Mouse (Mus musculus): ENCODE measurements around the gene Med12. TPM values are rescaled to one million over a fixed set of nuclear protein-coding genes. Genes with fewer than 3 reads are reported as not detected.

Gene Med12
- total RNA-seq (2021), result 10 to 100 TPM; 15.0 to 19.7 TPM
- long read RNA-seq, experiment 1, partial matches to known transcripts, result 3 of 6 reads
- long read RNA-seq, experiment 1, other reads (novel, unspliced or antisense), result 3 of 6 reads
- long read RNA-seq, experiment 2, partial matches to known transcripts, result 2 of 5 reads
- long read RNA-seq, experiment 2, other reads (novel, unspliced or antisense), result 3 of 5 reads

DNA sequence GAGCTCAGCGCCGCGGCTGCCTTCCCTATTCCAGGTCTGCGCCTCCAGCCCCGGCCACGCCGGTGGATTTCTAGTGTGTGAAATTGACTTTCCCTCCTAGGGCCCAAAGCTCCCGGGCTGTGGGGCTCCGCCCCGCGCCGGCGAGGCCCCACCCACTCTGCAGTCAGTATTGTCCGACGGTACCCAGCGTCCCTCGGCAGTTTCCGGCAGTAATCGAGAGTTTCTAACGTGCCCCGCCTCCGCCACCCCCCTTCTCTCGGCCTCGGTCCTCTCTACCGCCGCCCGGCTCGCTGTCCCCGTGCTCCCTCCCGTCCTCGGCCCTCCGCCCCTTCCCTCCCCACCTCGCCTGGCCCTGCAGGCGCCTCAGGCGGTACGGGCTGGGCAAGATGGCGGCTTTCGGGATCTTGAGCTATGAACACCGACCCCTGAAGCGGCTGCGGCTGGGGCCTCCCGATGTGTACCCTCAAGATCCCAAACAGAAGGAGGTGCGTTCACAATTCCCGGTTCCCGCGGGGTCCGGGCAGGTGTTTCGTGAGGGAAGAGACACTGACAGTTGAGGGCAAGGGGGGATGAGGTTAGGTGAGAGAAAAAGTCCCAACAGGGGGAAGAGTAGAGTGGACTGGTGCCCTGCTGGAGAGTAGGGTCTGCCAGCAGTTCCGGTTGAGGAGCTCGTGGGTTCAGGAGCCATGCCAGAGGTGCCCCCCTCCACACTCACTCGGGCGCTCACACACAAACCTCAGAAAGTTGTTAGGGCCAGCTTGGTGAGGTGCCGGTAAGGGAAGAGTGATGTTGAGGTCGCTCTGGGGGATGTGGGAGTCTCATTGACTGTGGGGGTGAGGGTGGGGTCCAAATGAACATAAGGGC, at the start of gene Med12:
TSS of gene Med12 (plus strand) at position 156 of the 864 bp plus-strand sequence.
- intact Hi-C loops (cut with DNase I; ENCODE audit: low total_unique reads), result no loop called here
- peak; percentile 93 for DNase-seq

DNA sequence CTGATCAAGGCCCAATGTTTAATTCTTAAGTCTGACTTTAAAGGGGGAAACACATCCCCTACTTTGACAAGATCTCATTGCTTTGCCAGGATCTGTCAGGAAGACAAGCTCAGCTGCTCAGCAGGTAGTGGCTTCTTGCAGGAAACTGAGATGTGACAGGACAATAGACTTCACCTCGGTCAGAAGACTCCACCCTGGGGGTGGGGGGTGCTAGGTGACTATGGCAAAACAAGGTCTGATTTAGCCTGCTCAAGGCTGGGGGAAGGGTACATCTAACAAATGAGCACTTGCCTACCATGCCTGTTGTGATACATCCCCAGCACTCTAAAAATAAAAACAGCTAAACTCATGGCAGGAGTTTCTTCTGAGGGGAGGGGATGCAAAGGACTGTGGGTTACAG, 28.8 kb upstream of the Med12 start:
- DNase-seq, result no peak
- intact Hi-C loops (cut with DNase I; ENCODE audit: low total_unique reads), result no loop called here

DNA sequence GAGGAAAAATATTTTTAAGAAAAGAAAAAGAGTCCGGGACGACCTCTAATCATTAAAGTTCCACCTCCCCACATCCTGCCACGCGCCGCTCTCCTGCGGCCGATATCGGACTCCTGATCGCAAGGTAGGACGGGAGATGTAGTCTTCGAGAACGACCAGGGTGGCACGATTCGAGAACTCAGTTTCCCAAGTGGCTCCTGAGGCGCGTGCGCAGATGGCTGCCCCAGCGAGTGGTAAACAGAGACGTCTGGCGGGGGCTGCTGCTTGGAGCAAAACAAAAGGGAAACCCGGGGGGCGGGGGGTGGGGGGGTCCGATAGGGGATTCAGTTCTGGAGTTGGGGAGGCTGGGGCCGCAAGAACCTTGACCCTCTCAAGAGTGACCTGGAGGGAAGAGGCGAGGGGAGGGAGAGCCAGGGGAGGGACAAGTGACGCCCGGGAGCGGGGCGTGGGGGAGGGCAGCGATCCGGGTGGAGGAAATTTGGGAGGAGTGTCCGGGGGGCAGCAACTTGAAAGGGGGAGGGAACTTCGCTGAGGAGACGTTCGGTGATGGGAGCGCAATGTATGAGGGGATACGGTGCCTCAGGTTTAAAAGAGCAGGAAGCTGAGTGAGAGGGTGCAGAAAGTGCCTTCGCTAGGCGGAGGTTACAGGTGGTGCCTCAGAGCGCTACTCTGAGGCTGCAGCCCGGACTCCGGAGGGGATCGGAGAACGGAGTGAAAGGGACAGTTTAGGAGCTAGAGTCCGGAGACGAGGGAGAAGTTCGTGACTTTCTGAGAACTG, 19.7 kb upstream of the Med12 start, which contains the start of gene Foxo4:
TSS of gene Foxo4 (plus strand) at position 577 of the 778 bp plus-strand sequence.
- intact Hi-C loops (cut with DNase I; ENCODE audit: low total_unique reads), result no loop called here
- peak; percentile 89 for DNase-seq

DNA sequence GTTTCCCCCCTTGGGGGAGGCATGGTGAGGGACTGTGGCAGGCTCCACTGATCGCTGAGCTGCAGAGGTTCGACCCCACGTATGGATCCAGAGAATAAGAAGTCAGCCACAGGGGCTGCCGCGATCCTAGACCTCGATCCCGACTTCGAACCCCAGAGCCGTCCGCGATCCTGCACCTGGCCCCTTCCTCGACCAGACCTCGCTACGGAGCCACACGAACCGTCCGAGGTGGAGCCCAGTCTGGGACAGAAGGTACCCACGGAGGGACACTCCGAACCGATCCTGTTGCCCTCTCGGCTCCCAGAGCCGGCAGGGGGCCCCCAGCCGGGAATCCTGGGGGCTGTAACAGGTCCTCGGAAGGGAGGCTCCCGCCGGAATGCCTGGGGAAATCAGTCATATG, 19.1 kb upstream of the Med12 start:
- DNase-seq, result peak; percentile 10
- intact Hi-C loops (cut with DNase I; ENCODE audit: low total_unique reads), result no loop called here

DNA sequence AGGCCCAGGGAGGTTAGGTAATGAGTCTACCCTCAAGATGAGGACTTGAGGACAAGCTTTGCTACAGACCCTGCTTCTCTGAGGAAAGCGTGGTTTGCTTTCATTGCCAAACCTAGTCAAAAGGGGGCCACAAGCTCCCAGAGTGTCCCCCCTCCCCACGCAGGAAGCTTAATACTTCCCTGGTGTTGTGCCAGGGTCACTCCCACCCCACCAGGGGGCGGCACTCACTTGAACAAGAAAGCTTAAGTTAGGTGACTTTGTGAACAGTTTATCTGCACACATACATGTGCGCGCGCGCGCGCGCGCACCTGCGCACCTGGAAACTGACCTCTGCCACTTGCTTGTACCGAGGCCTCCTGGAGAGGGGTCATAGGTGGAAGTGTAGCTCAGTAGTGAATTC, 17.2 kb upstream of the Med12 start:
- intact Hi-C loops (cut with DNase I; ENCODE audit: low total_unique reads), result no loop called here
- no peak for DNase-seq

DNA sequence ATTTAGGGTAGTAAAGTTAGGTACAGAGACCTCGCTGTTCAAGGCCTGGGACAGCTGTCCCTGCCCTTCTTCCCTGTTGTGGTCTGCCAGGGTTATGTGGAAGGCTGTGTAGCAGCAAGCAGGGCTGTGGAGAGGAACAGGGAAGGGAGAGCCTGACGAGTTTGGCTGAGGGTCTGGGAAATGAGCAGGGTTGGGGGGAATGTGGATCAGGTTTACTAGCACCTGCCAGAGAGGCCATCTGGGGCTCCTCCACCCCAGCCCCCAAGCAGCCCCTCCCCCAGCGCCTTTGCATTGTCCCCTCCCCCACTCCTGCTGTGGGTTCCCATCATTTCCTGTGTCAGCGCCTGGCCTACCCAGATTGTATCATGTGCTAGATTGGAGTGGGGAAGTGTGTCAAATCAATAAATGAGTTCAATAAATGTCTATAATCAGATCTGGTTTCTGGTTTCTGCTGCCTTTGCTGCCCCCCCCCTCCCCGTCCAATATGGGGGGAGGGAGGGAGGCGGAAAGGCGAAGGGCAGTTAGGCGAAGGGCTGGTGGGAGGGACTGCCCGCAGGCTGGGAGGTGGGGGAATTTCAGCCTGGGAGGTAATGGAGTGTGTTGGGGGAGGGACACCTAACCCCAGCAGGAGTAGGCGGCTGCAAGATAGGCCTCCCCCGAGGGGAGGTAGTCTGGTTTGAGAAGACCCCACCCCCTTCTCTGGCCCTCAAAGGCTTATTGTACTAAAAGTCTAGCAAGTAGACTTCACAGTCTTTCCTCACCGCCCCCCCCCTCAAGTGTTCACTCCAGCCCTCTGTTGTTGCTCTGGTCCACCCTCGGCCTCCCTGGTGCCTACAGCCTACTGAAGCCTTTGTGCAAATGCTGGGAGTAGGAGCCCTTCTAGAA, 13.1 kb upstream of the Med12 start:
- intact Hi-C loops (cut with DNase I; ENCODE audit: low total_unique reads), result no loop called here
- DNase-seq, result no peak

DNA sequence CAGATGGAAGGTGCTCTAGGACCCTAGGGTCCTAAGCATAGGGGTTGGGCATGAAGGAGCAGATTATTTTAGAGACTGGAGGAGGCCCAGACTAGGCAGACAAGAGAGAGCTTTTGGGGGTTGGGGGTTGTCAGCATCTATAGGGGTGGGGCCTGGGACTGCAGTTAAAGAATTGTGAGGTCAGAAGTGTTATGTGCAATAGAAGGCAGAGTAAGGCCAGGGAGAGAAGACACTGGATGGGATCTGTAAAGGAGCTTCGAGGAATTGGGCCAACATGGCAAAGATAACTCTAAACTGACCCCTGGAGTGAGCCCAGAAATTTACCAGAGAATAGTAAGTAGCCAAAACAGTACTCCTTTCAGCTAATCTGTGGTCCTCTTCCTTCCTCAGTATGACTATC, 9.9 kb upstream of the Med12 start, which contains the start of gene Gm614:
TSS of gene Gm614 (minus strand) at position 101 of the 400 bp plus-strand sequence.
- intact Hi-C loops (cut with DNase I; ENCODE audit: low total_unique reads), result no loop called here
- no peak for DNase-seq

DNA sequence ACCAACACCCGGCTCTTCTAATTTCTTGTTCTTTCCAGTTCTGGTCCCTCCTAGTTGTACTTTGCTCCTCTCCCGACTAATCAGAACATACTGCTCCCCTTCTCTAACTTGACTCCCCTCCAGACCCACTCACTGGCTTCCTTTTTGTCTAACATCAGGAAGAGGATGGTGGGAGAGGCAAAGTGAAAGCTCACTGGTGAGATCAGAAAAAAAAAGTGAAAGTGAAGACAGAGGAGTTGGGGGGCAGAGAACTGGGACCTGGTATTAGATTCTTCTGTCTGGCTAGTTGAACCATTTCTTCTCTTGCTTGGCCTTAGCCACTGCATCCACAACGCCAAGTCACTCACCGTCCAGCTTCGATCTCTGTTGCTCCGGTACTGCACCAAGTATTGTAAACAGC, 7.2 kb upstream of the Med12 start:
- intact Hi-C loops (cut with DNase I; ENCODE audit: low total_unique reads), result no loop called here
- no peak for DNase-seq

DNA sequence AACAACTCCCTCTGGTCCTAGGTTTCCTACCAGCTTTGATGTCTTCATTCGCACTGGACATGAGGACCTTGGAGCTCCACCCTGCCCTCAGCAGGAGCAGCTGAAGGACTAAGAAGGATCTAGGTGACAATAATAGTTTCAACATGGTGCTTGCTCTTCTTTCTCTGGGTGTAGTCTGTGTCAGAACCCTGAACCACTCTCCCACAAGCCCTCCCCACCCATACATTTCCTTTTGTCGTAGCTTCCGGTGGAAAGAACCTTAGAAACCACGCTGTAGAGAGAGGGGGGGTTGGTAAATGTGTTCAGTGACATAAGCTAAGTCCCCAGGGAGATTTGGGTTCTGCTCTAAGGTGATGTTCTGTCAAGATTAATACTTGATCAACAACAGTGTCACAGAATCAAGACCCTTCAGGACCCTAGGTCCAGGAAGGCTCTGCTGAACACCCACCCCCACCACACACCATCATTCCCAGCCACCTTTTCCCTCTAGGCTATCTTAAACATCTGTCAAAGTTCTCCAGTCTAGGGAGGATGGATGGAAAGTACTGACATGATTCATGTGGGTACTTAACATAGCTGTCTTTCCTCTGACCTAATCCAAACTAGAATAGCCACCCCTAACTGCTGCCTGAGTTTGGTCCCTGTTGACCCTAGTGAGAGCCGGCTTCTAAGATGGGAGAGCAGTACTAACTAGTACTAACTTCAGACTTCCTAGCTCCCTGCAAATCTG, 5.6 kb upstream of the Med12 start, which contains the start of gene Il2rg:
TSS of gene Il2rg (minus strand) at position 231 of the 730 bp plus-strand sequence.
- no peak for DNase-seq
- intact Hi-C loops (cut with DNase I; ENCODE audit: low total_unique reads), result no loop called here

DNA sequence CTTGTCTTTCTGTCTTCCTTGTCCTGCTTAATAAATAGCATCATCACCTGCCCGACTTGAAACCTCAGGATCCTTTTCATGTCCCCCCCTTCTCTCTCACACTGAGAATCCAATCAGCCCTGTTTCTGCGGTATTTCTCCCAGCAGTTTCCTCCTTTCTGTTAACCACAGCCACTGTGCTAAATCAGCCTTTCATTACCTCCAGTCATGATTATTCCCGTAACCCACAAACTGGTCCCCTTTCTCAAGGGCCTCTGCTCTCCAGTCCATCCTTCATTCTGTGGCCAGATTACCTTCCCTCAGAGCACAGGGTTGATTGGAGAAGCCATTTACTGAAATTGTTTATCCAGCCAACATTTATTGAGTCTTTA, 5.1 kb upstream of the Med12 start, which contains the start of gene Gm20489:
TSS of gene Gm20489 (minus strand) at position 269 of the 370 bp plus-strand sequence.
- intact Hi-C loops (cut with DNase I; ENCODE audit: low total_unique reads), result no loop called here
- no peak for DNase-seq

DNA sequence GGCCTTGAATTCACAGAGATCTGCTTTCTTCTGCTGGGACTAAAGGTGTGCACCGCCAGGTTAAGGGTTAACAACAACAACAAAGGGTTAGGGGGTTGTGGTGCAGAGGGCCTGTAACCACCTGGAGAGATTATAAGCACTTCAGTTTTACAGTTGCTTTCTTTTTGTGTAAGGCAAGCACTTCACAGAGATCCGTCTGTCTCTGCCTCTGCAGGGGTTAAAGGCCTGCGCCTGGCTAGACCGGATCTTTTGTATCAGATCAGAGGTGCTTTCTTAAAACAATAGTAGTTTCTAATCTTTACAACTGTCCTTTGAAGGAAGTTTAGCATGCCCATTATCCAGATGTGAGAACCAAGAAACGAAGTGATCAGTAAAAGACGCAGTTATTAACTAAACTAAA, 420 bp upstream of the Med12 start:
- intact Hi-C loops (cut with DNase I; ENCODE audit: low total_unique reads), result no loop called here
- DNase-seq, result no peak

DNA sequence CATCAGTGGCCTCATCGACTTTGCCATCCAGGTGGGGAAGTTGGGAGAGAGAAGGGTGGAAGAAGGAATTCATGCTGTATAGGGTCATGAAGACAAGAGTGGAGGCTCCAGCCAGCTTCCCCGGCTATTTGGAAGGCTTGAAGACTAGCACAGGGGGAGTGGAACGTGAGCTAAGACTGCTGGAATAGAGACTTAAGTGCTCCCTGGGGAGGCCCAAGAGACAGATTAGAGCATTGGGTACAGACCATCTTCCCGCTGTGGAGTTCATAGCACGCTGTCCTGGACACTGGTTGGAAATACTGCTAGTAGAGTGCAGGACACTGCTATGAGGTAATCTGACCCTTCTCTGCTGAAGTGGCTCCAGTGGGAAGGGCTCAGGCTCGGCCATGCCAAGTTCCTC, 9.0 kb downstream of the Med12 start:
- intact Hi-C loops (cut with DNase I; ENCODE audit: low total_unique reads), result no loop called here
- DNase-seq, result no peak

DNA sequence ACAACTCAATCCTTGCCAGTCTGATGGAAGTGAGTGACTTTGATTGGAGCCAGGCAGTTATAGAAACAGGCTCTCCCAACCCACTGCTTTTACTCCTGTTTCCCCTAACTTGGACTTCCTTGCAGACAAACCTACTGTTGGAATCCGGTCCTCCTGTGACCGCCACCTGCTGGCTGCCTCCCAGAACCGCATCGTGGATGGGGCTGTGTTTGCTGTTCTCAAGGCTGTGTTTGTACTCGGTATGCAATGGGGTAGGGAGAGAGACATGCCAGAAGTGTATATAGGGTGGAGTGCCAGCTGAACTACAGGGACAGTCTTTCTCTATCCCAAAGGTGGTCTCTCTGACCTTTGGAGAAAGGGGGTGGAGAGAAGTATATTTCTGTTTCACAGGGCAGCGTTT, 11.7 kb downstream of the Med12 start:
- DNase-seq, result peak; percentile 38
- intact Hi-C loops (cut with DNase I; ENCODE audit: low total_unique reads), result no loop called here

DNA sequence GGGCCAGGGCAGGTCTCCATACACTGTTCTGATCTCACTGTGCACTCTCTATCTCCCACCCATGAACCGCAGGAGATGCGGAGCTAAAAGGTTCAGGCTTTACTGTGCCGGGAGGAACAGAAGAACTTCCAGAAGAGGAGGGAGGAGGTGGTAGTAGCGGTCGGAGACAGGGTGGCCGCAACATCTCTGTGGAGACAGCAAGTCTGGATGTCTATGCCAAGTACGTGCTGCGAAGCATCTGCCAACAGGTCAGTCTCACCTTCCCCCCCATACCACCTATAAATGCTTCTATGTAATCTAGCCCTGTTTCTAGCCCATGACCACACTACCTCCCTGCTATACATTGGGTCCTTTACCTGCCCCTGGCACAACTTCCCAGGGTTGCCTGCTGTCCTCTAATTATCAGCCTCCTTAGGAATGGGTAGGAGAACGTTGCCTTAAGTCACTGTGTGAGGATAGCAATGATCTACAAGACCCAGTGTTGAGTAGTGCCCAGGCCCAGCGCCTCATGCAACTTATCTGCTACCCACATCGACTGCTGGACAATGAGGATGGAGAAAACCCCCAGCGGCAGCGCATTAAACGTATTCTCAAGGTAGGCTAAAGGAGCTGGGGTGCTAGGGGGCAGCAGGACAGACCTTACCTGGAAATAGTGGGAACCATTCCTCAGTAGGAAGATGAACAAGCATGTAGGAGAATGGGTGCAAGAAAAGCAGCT, 12.3 kb downstream of the Med12 start:
- intact Hi-C loops (cut with DNase I; ENCODE audit: low total_unique reads), result no loop called here
- DNase-seq, result no peak

DNA sequence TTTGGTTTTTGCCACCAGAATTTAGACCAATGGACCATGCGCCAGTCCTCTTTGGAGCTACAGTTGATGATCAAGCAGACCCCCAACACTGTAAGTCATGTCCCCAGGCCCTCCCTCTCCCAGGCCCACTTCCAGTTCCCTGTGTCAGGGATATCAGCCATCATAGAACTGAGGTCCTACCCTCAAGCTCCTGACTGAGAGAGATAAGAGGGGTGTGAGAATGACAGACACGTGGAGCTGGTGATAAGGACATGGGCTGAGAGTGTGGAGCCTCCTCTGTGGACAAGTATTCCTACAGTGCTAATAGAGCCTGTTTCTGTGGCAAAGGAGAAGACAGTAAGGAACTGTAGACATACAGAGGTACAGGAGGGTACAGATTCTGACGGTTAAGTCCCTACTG, 13.7 kb downstream of the Med12 start:
- intact Hi-C loops (cut with DNase I; ENCODE audit: low total_unique reads), result no loop called here
- no peak for DNase-seq

DNA sequence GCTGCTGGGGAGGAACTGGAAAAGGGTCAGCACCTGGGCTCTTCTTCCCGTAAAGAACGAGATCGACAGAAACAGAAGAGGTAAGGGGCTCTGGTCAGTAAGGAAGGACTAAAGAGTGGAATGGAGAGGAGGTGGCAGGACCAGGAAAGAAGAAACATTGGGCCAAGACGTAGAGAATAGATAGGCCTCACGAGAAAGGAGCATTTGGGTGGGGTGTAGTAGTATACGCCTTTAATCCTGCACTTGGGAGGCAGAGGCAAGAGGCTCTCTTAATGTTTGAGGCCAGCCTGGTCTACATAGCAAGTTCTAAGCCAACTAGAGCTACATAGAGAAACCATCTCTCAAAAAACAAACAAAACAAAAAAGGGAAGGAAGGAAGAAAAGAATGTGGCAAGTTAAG, 14.6 kb downstream of the Med12 start:
- DNase-seq, result no peak
- intact Hi-C loops (cut with DNase I; ENCODE audit: low total_unique reads), result no loop called here

DNA sequence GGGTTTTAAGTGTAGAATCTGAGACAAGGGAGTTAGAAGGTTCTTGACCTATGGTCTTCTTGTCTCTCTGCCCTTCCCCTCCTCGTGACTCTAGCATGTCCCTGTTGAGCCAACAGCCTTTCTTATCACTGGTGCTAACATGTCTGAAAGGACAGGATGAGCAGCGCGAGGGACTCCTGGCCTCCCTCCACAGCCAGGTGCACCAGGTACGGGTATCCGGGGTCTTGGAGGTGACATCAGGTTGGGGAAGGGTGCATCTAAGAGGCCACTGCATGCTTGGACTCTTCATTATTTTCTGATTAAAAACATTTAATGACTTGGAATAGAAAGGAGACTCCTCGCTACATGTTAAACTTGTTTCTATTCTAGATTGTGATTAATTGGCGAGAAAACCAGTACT, 15.2 kb downstream of the Med12 start:
- intact Hi-C loops (cut with DNase I; ENCODE audit: low total_unique reads), result no loop called here
- DNase-seq, result no peak

DNA sequence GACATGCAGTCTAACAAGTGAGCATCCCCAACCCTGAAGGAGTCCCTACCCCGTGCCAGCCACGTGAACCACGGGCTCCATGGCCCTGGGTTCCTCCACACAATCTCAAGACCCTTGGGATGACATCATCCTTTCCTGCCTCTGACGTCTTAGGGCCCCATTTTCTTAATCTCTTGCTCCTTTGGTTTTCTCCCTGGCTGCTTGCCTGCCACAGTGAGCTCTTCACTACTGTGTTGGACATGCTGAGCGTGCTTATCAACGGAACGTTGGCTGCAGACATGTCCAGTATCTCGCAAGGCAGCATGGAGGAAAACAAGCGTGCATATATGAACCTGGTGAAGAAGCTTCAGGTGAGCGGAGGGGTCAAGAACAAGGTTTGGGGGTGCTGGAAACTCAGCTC, 16.3 kb downstream of the Med12 start:
- intact Hi-C loops (cut with DNase I; ENCODE audit: low total_unique reads), result no loop called here

More for the DNA sequence above, 16.3 kb downstream of the Med12 start:
- DNase-seq, result no peak
